Mouse (Mus musculus): ENCODE results near the gene Keap1. TPM values are rescaled to one million over a fixed set of nuclear protein-coding genes. Genes with fewer than 3 reads are reported as not detected.
A peak's percentile ranks its signal among the peaks of the same experiment; 100 is the strongest.
"Not testable (repeated sequence)": the region's sequence is repeated elsewhere in the genome, so short reads cannot be mapped to it uniquely, and the experiment has no call there.

Gene Keap1
- 17.7 and 18.8 TPM in 2 replicates for total RNA-seq (2015)
- 34.0 and 36.9 TPM in 2 replicates for total RNA-seq (2017)

DNA sequence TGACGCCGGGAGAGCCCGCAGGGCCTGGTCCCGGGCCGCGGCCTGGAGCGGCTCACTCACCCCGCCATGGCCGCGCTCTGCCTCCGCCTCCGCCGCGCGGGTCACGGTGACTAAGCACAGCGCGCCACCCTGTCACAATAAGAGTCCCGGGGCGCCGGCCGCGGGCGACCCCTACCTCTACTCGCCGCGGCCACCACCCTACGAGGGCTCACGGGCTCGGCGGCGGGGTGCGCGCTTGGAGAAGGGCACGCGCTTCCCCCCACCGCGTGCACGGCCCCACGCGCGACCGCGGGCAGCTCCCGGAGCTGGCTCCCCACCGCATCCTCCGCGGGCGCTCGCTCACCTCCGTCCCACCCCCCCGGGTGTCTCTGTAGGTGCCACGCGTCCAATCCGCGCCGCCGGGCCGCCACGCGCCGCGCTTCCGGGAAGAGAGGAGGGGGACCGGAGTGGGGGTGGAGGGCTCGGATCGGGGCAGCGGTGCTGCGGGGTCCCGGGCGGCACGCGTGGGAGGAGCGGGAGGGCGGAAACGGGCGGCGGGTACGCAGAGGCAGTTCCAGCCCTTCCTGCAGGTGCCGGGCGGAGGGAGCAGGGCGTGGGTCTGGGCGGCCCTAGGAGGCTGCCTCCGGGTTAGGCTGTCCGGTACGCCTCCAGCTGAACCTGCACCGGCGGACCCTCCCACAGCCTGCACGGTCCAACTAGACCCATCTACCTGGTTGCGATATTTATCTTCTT lies at the start of gene Keap1:
Keap1 (minus strand) TSS at position 629 of the 732 bp plus-strand sequence.
- ATAC-seq (ENCODE audit: poor library complexity, severe bottlenecking): peak; percentile 73

DNA sequence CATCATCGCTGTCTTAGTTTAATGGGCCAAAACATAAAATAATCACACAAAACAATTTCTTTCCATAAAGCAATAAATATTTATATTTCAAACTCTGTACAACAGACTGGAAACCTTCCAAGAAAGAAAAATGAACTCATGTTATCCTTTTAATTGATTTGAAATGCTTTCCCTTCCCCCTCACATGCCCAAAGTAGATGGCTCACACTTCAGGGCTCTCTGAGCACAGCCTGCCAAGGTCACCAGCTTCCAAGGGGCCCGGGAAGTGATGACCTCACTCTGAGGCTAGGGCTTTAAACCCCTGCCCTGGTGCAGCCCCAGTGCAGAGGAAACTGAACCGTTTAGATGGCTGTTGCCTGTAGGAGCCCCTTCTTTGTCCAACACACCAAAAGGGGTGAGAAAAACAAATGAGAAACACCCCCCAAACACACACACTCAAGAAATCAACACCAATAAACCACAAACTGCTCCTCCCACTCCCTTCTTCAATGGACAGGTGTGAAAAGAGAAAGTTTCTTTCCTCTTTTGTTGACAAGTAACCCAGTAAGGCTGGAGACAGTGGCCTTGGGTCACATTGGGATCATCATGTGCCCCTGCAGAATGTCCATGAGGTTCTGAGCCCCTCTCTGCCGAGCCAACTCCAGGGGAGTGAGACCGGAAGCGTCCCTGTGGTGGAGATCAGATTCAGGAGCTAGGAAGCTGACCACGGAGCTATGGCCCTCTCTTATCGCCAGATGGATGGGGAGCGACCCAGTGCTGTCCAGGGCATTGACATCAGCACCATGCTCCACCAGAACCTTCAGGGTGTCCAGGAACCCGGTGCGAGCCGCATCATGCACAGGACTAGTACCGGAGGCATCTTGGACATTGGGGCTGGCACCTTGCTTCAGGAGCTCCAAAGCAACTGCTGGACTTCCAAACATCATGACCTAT lies 49.5 kb upstream of the Keap1 start:
- ATAC-seq (ENCODE audit: poor library complexity, severe bottlenecking): no peak

DNA sequence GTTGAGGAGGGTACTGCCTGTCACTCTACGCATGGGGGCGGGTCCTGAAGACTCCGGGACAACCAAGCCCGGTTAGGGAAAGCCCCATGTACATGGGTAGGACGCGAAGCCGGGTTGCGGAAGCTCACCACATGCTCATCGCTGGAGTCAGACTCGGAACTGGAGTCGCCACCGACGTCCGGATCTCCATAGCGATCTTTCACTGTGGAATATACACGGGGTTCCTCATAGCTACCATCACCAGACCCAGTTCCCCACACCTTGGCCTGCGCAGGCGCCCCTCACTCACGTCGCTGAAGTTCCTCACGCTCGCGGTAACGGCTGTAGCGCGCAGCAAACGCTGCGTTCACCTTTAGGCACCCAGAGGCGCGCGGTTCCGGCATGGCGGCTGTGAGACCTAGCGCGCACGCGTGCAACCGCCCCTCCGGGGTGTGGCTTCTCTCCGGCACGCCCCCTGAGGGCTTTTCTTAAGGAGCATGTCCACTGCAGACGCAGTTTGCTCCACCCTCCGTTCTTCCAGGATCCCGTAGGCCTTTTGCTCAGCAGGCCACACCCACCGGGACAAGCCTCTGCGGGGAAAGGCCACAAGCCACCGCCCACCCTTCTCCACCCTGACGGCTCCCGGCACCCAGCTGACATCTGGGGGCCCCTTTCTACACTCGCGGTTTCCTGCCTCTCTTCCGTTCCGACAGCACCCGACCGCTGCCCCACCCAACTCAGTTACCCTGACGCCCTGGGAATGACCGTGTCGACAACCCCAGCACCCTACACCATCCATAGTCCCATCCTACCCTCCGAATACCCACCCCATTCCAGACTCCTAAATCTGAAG lies 48.6 kb upstream of the Keap1 start, which contains the start of gene Kri1:
Kri1 (minus strand) TSS at position 399 of the 832 bp plus-strand sequence.
- ATAC-seq (ENCODE audit: poor library complexity, severe bottlenecking): peak; percentile 66

DNA sequence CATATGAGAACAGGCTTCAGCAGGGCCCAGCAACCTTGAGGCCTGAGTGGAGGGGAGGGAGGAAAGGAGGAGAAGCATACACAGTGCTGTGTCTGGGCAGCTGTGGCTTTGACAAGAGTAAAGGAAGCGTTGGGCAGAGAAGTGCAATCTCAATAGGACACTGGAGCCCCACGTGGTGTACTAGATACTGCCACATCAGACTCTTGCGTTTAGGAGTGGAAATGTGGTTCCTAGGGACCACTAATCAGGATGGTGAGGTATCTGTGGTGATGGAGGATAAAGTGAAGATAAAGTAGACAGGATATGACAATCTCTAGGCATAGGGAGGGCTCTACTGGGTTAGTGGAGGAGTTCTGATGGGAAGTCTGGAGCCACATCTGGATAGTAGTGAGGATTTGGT lies 47.6 kb upstream of the Keap1 start:
- peak; percentile 3 for ATAC-seq (ENCODE audit: poor library complexity, severe bottlenecking)

DNA sequence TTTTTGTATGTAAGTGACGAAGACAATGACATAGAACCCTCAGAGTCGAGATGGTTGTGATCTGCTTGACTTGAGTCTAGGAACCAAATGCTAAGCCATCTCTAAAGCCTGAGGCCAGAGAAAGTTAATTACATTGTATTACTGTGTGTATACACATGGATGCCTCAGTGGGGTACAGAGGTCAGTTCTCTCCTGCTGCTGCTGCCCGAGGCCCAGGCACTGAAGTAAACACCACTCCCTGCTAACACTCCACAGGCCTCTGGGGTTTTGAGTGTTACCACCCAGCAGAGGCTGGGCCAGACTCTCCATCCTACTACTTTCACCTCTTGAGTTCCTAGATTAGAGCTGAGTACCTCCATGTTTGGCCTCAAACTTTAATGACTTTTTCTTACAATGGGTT lies 44.8 kb upstream of the Keap1 start:
- no peak for ATAC-seq (ENCODE audit: poor library complexity, severe bottlenecking)

DNA sequence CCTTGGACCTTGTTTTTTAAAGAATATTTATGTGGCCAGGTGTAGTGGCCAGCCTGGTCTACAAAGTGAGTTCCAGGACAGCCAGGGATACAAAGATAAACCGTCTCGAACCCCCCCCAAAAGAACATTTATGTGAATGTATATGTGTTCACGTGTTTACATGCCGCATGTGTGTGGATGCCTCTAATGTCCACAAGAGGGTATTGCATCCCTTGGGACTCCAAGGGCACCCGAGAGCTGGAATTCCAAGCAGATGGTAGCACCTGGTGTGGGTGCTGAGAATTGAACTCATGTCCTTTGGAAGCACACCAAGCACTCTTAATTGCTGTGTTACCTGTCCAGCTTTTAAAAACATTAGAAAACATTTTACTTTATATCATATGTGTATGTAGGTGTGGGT lies 44.4 kb upstream of the Keap1 start:
- ATAC-seq (ENCODE audit: poor library complexity, severe bottlenecking): no peak

DNA sequence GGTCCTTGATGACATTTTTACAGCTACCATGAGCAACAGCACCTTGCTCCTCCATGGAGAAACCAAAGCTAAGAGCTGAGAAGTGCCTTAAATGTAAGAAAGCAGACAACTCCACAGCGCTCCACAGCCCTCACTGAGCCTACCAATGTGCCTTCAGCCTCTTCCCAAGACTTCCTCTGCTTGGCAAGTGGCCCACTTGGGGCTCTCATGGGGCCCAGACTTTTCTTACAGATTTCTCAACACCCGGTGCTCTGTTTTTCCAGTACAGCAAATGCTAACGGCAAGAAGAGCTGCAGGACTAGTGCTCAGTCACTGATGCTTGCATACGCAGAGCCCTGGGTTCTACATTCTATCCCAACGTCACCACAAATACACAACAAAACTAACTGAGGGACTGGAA lies 38.6 kb upstream of the Keap1 start:
- ATAC-seq (ENCODE audit: poor library complexity, severe bottlenecking): no peak

DNA sequence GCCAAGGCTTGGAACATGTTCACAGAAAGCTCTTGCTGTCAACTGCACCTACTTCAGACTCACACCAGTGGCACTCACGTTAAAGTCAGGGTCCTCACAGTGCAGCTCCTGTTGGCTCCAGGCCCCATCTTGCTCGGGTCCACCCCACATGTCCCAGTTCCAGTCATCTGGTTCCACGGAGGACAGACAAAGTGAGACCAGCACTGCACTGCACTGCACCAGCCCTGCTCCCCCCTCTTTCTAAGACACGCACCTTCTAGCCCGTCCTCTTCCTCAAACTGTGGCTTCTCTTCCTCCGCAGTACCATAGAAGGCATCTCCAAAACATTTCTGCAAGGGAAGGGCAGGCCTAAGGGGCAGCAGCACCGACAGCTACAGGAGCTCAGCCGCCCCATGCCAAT lies 37.1 kb upstream of the Keap1 start:
- ATAC-seq (ENCODE audit: poor library complexity, severe bottlenecking): no peak

DNA sequence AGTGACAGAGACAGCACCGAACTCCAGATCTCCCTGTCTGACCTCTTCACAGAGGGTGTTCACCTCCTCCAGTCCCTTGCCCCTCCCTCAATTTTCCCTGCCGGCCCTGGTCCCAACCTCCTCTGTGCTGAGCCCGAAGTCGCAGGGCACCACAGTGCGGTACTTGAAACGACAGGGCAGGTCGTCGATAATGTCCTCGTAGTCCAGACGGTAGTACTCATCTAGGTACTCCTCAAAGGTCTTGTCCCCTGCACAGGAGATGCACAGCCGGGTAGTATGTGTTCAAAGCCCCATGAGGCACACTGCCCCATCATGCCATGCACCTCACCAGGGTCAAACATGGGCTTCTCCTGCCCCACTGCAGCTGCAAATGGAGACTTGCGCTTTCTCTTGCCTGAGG lies 36.6 kb upstream of the Keap1 start:
- no peak for ATAC-seq (ENCODE audit: poor library complexity, severe bottlenecking)

DNA sequence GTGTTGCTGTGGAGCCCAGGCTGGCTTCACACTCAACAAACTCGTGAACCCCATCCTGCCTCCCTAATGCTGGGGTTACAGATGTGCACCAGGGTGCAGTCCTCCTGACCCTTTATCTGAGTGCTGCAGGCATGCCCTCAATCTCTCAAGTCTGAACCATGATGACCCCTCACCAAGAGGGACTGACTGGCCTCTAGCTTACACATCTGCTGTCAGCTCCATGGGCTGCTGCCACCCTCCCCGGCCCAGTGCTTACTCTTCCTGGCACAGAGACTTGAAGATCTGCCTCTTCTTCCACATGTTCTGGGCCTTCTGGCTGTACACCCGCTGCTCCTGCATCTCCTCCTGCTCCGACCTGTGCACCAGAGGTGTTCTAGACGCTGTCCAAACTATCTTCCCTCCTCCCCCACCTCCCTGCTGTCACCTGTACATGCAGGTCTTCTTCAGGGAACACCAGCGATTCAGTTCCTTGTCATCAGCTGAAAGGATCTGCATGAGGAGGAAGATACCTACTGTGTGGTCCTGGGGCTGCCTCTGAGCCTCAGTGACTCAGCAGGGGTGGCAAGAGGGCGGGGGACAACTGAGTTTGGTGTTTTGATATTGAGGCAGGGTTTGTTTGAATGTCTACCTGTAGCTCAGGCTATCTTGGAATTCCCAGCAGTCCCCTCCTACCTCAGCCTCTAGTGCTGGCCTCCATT lies 36.0 kb upstream of the Keap1 start:
- ATAC-seq (ENCODE audit: poor library complexity, severe bottlenecking): no peak

DNA sequence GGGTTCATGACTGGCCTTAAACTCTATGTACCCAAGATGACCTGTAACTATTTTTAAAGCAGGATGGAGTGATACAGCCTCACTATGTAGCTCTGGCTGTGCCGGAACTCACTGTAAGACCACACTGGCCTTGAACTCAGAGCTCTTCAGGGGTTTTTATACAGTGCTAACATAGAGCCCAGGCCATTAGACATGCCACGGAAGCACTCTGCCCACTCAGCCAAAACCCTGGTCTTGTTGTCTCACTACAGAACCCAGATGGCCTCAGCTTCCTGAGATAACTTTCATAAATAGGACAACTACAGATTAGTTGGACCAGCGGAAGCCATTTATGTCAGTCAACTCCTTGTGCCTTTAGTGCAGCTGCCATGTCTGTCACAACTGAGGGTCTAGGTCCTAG lies 35.2 kb upstream of the Keap1 start:
- no peak for ATAC-seq (ENCODE audit: poor library complexity, severe bottlenecking)

DNA sequence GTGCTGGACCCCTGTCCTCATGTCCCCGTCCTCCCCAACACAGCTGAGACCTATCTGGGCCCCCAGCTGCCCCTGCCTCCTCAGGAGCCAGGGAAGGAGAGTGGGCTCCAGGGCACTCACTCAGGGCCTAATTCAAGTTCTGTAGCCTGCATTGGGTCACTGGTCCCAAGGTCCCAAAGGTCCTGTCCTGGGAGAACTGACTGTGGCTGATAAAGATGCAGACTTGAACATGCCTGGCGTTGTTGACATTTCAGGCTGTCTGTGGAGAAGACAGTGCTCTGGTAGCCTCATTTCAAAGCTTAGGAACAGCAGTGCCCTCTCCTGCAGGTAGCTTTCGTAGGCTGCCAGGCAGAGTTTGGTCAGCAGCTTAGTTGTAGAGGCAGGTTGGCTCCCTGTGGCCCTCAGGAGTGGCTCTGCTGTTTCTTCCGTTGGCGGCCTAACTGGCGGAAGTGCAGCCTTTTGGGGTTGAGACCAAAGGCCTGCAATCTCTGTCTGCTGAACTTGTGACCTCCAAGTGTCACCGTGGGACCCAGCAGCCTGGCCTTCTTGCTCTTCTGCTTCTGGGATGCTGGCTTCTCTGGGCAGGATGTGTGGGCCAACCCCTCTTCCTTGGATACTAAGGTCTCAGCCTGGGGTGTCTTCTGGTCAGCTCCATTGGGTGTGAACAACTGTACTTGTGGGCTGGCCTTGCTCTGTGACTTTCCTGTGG lies 34.5 kb upstream of the Keap1 start:
- ATAC-seq (ENCODE audit: poor library complexity, severe bottlenecking): no peak

DNA sequence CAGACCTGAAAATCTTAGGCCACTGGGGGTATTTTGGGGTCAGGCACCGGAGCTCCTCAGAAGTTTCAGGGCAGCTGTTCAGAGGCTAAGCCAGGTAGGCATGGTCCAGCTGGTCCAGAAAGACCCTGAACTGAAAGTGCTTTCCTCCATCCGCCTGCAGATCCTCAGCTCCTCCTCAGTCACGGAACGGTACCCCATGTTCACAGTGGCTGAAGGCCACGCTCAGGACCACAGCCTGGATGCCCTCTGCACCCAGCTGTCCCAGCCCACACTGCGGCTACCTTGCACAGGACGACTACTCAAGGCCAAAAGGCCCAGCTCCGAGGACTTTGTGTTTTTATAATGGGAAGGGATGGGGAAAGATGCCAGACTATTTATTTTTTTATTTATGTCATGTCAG lies 33.9 kb upstream of the Keap1 start:
- no peak for ATAC-seq (ENCODE audit: poor library complexity, severe bottlenecking)

DNA sequence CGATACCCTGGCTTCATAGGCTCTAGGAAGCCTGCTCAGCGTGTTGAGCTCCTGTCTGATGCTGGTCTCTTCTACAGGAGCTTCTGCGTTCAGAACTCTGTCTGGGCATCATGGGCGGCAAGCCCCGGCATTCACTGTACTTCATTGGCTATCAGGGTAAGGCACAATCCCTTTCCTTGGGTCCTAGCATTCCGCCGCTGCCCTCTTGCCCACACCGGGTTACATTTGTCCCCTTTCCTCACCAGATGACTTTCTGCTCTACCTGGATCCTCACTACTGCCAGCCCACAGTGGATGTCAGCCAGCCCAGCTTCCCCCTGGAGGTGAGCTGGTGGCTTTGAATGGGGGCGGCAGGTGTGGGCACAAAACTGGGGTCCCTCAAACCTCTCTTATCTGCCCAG lies 33.2 kb upstream of the Keap1 start:
- ATAC-seq (ENCODE audit: poor library complexity, severe bottlenecking): no peak

DNA sequence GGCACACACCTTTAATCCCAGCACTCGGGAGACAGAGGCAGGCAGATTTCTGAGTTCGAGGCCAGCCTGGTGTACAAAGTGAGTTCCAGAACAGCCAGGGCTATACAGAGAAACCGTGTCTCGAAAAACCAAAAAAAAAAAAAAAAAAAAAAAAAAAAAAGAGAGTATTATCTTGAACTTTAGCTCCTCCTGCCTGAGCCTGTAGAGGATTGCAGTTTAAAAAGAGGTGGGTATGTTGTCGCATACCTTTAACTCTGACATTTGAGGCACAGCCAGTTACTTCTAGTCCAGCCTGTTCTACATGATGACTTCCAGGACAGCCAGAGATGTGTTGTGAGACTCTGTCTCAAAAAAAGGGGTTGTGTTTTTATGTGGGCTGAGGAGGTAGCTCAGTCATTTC lies 30.4 kb upstream of the Keap1 start:
- not testable (repeated sequence) for ATAC-seq (ENCODE audit: poor library complexity, severe bottlenecking)

DNA sequence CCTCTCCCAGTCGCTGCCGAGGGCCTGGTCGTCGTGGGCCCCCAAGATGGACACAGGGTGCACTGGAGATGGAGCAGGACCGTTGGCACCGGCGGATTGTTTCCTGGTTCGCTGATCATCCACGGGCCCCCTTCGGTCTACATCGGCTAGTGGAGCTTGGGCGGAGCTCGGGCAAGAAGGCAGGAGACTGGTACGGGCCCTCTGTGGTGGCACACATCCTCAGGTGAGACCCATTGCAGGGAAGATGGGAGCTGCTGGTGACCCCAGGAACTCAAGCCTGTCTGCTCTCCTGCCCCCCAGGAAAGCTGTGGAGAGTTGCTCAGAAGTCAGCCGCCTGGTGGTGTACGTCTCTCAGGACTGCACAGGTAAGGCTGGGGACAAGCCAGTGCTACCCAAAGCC lies 29.1 kb upstream of the Keap1 start:
- ATAC-seq (ENCODE audit: poor library complexity, severe bottlenecking): no peak

DNA sequence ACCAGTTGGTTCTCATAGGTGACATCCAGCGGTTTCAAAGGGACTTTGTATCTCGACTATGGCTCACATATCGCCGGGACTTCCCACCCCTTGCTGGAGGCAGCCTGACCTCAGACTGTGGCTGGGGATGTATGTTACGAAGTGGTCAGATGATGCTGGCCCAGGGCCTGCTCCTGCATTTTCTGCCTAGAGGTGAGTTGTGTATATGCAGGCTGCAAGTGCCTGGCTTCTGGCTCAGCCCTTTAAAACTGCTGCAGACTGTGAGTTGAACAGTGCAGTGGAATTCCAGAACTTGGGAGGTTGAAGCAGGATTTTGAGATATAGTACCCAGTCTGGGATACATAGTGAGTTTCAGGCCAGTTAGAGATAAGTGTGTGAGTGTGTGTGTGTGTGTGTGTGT lies 27.7 kb upstream of the Keap1 start:
- ATAC-seq (ENCODE audit: poor library complexity, severe bottlenecking): no peak

DNA sequence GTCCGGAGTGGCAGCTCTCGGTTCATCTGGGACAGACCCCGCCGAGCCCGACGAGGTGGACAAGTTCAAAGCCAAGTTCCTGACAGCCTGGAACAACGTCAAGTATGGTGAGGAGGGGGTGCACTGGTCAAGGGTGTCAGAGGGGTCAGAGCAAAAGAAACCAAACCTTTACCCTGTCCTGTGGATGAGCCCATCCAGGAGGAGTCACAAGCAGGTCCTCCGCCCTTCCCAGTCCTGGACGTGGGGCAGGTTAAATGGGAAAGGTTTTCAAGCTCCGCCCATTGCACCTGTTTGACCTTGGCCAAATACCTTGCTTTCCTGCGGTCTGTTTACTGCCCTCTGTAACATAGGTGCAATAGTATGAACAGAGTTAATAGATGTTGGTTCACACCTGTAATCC lies 26.4 kb upstream of the Keap1 start:
- ATAC-seq (ENCODE audit: poor library complexity, severe bottlenecking): no peak

DNA sequence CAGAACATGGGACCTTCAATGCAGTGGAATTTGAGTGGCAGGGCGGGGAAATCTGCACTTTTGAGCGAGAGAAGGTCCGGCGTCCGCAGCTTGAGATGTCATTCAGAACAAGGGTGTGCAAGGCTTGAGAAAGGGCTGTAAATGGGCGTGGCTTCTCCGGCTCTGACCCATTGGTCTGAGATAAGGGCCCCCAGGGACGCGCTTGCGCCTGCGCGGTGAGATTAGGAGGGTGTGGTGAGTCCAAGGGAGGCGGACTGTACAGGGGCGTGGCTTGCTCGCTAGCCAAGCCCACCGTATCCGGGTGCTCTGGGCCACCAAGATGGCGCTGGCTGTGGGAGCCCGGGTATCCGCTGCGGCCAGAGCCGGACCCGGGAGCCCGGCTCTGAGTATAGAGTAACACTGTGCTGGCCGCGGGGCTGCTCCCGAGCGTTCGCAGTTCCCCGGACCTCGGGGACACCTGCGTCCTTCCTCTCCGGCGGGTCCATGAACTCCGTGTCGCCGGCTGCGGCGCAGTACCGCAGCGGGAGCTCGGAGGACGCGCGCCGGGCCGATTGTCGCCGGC lies 25.9 kb upstream of the Keap1 start, which contains the start of gene Atg4d:
Atg4d (plus strand) TSS at position 294 of the 562 bp plus-strand sequence.
- peak; percentile 93 for ATAC-seq (ENCODE audit: poor library complexity, severe bottlenecking)
